Mouse (Mus musculus) gonadal fat pad, adult 2 months (tissue): ENCODE measurements around the gene Ndufa8. TPM values are rescaled to one million over a fixed set of nuclear protein-coding genes. Genes with fewer than 3 reads are reported as not detected.
A peak's percentile ranks its signal among the peaks of the same experiment; 100 is the strongest.

Experiments used
- DNase-seq: peaks from one replicate; pipeline ENCODE4 v3.0.0-alpha.2; 2012; ENCODE audit warnings: low read depth
- polyA plus RNA-seq: library from polyadenylated mRNA; depleted of rRNA; stranded (reverse); fragments of >200 nt; gene quantifications from 2 replicates; pipeline ENCODE4 v1.2.3, GENCODE M21; 2012; rRNA removed

The Ndufa8 gene
- polyA plus RNA-seq: 105 and 112 TPM in 2 replicates

DNA sequence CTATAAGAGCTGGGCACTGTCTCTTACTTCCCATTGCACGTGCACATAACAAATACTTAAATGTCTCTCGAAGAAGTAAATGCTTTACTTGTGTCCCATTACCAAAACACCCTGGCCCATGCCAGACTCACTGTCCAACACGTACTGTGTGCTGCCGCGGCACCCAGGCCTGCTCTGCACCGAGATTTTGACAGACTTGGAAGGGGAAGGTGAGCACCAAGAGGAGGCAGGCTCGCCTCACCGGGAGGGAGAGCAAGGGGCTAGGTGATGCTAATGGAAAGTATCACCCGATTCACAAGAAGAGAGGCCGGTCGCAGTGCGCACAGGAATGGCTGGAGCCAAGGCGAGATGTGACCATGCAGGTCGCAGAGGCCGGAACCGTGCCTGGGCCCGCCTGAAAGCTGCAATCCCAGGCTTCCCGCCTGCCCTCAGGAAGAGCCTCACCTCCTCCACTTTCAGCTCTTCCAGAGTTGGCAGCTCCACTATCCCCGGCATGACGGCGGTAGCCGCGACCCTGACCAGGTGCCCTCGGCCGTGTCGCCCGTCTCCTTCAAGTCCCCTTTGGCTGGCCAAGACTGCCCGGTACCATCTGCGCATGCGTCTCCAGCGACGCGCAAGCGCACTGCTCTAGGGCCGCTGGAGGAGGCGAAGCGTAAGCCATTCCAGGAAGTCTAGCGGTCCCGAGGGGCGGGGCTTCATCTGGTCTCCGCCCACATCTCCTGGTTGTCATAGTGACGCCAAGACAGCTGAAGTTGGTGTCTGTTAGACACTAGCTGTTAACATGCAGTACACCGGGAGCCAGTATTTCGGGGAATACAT, at the start of gene Ndufa8, which contains the start of gene Morn5:
Gene Ndufa8 (minus strand): TSS at position 659 of the 819 bp plus-strand sequence.
Gene Morn5 (plus strand): TSS at position 711 of the 819 bp plus-strand sequence.
- peak; percentile 59 for DNase-seq

DNA sequence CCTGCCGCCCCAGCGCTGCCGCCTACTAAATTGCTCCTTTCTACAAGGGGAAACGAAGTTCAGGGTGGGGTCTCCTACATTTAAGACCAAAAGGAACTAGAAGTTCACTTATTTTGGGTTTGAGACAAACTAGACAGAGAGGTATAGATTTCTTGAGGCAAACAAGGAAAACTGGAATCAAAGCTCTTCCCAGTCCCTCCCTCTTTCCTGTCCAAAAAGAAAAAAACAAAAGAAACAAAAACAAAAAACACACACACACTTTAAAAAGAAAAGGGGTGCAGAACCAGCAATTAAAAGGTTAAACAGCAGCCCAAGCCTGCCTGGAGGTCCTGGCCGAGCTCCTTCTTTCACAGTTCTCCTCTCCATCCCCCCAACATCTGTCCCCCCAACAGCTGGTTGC, 48.8 kb upstream of the Ndufa8 start:
- DNase-seq: no peak

DNA sequence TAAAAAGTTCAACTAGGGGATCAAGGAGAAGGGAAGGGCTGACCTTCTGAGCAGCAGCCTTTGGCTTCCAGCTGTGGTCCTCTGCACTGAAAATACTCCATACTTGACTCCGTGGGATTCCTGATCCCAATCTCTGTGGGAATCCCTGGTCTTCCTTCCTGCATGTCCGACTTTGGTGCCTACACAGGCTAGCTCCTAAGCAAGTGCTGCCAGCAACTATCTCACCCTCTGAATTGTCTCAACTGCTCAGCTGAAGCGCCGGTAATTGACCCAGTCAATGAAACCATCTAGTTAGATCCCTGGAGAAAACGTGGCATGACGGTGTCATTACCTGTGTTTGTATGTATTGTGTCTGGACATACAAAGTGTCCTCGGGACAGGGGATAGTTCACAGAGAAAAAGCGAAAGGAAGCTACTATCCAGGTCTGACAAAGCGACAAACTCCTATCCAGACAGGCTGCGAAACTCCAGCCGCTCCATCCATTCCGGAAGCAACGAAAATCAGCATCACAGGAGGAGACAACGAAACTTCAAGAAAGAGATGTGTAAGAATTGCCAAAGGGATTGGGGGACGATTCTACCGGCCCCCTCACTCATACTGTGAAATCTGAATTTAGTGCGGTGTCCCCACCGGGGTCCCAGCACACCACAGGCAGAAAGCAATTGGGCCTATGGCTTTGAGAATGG, 48.1 kb upstream of the Ndufa8 start:
- no peak for DNase-seq

DNA sequence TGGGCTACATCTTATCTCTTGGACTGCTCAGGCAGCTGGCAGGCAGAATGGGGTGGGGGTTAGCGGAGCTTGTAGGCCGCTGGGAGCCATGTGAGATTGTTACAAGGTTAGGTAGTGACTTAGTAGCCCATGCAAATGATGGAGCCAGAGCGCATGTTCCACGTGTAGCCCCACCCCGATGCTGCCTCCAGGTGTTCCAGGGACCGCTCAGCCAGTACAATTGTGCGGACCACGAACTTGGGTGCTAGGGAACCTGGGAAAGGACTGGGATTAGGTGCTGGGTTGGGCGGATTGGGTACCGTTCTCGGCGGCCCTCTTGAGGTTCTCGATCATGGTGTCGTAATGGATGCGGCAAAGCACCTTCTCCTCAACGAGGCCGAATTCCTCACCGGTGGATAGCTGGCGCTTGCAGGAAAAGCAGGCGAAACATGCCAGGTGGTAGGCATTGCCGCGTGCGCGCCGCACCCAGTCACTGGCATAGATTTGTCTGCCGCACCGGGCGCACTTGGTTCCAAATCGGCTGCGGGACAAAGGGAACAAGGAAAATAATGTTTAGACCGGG, 44.8 kb upstream of the Ndufa8 start:
- no peak for DNase-seq

DNA sequence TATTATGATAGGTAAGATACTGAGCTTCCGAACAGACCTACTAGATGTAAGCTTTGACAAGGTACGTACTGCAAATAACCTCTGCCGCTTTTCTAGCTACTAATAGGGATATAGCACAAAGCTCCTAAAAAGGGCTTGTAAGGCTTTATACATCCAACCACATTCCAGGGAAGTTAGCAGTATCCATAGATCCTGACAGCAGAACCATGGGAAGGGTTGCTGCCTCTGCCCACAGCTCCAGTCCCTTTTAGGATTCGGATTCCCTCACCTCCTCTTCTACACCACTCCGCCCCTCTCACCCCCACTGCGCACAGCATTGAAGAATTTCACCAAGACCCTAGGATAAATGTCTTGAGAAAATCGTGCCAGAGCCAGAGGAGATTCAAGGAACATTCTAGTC, 44.1 kb upstream of the Ndufa8 start:
- no peak for DNase-seq

DNA sequence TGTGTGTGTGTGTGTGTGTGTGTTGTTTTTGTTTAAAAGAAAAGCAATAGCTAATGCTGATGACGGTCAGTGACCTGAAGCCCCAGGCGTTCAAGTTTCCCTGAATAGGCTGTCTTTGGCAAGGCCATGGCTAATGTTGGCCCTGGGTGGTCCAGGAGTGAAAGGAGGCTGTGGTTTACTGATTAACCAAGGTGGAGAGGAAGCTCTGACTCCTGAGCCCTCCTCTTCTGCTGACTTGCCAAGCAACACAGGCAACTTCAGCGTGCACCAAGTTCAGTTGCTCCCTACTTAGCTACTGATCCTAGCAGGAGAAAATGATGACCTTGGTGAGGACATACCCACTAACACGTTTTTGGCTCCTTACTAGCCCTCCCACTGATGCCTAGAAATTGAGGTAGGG, 43.5 kb upstream of the Ndufa8 start:
- no peak for DNase-seq

DNA sequence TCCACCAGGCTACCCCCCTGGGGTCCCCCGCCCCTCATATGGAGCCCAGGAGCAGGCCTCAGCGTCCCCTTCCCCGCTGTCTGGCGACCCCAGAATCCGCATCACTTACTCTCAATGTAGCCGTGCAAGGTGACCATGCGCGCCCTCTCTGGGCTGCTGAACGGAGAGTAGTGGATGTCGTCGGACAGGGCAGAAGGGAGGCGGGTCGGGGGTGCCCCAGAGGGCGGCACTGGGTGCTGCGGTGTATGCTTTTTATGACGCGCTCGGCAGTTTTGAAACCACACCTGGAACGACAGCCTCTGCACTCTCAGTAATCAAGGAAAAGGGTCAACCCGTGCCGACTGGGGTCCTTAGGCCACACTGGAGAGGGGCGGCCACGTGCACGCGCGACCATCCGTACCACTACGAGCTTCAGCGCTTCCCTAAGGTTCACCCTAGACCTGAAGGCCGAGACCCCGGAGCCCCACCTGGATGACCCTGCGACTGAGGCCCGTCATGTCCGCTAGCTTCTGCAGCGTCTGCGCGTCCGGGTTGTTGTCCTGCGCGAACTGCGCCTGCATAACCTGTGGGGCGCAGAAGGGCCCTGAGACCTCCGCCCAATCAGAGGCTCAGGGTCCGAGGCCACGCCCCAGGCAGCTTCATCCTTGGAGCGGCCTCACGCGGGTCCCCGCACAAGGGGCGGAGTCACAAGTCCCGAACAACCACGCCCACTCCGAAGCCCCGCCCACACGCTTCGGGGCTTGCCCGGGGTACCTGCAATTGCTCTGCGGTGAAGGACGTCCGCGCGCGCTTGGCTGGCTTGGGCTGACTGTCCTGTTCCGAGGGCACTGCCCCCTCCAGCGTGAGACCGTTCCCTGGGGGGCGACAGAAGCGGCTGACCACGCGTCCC, 41.9 kb upstream of the Ndufa8 start:
- DNase-seq: no peak

DNA sequence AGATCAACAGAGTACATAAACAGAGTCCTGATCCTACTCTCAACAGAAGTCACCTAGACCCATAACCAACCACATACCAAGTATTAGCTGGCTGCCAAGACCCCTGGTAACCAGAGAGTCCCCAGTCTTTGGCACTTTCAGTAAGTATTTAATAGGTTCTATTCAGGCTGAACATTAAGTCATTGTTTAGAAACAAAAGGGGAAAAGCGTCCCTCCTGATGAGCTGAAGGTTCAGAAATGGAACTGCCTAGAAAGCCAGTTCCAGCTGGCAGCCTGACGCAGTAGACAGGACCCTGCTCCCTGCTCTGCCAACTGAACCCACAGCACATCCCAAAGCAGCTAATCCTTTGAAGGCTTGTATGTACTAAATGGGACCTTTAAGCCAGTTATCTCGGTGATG, 40.0 kb upstream of the Ndufa8 start:
- no peak for DNase-seq

DNA sequence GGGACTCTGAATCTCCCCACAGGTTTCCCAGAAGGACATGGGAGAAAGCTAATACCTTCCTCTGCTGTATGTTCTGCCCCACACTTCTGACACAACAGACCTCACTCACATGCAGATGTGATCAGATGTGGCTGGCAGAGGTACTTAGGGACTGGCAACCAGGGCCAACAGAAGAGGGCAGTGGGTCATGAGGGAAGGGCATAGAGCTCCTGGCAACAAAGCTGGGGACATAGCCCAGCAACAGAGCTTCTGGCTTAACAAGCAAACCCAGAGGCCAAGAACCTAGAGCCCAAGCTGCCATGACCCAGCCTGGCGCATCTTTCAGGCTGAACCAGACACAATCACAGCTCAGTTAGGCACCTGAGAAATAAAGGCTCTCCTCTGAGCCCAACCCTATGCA, 35.8 kb upstream of the Ndufa8 start:
- DNase-seq: no peak

DNA sequence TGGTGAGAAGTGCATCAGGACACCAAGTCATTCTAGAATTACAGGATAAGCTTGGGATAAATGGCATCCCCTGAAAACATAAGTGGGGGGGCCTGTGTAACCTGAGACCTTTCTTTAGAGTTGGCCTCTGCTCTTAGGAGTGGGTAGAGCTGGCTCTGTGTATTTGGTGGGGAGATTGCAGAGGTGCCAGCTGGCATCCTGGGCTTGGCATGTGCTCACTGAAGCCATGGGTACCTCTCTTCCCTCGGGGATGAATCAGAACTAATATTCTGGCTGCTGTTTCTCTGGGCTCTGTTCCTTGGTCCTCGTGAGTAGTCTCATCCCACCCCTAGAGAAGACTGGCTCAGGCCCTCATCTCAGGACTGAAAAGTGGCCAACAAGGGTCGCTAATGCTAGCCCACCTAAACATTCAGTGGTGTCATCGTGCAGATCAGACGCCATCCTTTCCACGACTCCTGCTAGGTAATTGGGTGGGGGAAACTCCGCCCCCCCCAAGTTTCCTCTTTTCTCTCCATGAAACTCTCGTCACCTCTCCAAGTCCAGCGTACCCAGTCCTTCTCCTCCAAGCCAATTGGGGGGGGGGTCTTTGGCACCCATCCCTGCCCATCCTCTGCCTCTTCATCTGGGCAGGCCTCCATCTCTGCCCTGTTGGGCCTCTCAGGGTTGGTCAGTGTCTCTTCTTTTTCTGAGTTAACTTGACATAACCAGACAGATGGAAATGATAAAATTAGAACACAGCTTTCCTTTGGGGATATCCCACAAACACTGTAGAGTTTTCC, 33.8 kb upstream of the Ndufa8 start:
- DNase-seq: no peak

DNA sequence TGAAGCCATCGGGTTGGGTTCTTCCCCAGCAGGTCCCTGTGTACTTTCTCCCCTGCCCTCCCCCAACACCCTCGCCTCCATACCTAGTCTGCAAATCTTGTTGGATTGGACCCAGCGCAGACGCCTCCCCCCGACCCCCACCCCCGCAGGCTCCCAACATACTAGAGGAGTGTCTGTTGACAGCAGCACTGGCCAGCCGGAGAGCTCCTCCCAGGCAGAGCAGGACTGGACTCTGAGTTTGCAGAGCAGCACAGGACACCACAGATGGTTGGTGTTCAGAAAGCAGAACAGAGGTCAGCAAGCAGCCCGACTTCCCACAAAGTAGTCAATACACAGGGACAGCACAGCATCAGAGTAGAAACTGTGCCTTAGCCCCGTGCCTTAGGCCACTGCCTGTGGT, 32.2 kb upstream of the Ndufa8 start:
- DNase-seq: no peak

DNA sequence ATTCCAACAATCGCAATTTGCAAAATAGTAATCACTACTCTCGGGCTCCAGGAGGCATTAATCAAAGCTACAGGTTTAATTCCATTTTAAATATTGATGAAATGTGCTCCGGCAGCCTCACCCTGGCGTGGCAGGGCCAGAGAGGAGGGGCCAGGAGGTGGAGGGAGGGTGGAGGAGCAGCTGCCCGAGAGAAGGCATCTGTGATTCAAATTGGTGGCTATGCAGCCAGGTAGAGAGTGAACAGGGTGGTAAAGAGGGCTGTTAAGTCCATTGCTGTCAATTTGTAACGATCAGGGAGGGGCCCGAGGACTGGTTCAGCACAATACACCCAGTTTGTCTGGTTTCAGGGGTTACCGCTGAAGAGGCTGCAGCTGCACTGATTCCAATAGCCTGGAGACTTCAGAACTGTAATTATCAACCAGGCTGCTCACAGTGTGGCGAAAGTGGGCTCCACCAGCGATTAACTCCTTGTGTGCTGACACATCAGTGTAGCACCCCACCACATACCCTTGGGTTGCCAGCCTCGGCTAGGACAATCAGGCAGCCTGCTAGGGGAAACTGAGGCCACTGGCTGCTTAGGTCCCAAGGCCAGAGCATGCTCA, 28.1 kb upstream of the Ndufa8 start:
- DNase-seq: no peak

DNA sequence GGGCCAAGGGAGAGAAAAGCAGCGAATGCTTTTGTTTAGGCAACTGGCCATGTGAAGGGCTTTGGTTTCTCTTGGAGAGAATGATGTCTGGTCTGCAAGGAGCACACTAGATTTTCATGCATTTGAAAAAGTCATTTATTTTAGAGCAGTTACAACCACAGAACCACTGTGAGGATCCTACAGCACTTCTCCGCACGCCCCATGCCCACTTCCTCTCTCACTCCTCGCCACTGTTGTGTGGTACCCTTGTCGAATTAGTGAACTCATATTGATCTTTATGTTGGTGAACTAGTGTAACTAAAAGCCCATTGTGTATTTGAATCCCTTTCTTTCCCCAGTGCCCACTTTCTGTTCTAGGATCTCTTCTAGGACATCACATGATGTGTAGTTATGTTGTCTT, 26.0 kb upstream of the Ndufa8 start:
- no peak for DNase-seq

DNA sequence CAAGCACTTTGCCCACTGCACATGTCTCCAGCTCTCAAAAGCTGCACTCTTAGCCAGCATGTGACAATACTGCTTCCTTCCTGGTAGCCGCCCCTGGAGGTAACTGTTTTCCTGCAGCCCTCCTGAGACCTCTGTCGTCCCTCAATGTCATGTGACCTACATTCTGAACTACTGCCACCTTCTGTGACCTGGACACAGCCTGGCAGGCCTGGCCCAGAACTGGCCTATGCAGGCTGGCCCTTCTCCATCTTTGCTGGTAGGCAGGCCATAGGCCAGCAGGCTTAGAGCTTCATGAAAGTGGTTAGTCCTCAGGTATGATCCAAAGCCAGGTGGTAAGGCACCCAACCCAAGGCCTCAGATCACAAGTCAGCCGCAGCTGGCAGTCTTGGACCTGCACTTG, 24.6 kb upstream of the Ndufa8 start:
- DNase-seq: no peak

DNA sequence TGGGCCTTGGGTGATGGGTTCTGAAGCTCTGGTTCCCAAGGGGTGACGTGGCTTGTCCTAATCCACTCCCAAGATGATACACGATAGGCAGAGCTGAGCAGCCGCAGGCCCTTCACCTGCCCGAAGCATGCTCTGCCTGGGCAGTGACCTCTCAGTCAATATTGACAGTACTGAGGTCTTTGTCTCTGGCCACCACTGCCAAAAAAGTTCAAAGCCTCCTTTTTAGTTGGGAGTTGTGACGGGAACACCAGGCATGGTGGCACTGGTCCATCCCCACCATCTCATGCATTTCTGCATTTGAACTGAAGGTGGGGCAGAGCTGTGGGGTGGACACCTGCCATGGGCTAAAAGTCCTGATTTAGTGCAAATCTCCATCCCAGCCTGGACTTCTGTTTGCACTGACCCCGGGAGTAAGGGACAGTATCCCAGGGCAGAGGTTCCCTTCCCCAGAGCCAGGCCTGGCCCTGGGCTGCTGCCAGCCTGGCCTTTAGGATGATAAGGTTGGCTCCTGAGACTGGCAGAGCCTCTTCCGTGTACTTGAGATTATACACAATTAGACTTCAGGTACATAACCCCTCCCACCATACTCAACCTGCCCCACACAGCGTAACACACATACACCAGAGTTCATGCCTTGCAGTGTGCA, 22.6 kb upstream of the Ndufa8 start:
- DNase-seq: no peak

DNA sequence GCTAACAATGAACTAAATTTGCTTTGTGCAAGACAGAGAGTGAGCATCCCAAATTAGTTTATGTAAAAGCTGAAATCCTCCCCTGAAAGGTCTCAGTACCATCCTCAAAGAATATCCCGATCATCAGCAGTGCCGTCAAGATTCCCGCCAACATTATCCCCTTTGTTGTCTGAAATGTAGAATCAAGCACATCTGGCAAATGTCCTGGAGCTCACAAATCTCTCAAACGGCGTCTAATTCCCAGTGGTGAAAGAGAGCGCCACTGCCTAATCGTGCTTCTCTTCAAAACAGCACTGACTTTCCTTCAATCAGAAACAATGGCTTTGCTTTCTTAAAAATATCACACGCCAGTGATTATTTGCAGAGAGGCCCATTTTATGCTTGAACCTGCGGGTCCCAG, 17.9 kb upstream of the Ndufa8 start:
- no peak for DNase-seq

DNA sequence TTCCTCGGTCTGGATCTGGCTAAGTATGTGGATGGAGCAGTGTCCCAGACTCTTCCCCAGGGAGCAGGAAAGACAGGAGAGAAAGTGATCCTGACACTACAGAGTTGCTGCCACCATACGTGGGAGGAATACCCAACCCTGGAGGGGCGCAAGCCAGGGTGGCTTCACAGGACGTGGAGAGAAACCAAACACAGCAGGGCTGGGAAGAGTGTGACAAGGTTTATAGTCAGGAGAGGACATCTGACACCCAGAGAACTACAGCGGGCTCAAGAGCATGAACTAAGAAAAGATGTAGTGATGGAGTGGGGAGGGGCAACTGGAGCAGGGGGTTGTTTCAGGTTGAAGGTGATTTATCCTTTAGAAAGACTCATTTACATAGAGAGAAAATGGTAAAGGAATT, 12.2 kb upstream of the Ndufa8 start:
- no peak for DNase-seq

DNA sequence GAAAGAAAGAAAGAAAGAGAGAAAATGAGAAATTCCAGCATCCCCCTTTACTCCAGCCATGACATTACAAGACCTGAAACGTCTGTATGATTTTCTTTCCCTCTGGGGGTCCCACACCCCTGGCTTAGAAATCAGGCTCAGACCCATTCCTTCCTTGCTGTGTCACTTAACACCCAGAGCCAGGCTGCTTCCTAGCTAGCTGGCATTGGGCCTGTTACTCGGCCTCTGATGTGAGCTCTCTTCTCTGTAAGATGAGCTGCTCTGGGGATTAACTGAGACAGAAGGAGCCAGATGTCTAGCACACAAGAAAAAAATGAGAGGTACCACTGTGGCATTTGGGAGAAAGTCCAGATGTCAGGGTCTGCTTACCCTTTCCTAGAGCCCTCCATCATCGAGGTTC, 7.0 kb upstream of the Ndufa8 start:
- no peak for DNase-seq

DNA sequence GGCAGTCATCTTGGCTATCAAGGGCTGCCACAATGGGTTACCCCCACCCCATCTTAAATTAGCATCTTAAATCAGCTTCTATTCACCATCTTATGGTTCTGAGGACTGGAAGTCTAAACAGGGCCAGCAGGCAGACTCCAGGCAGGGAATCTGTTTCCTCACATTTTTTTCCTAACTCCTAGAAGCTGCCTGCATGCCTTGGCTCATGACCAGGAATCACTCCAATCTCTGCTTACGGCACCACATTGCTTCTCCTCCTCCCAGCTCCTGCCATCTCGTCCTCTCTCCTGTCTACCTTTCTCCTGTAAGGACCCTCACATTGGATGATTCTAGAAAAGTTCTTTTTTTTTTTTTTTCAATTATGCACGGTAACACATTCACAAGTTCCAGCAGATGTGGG, 4.0 kb upstream of the Ndufa8 start:
- DNase-seq: no peak

DNA sequence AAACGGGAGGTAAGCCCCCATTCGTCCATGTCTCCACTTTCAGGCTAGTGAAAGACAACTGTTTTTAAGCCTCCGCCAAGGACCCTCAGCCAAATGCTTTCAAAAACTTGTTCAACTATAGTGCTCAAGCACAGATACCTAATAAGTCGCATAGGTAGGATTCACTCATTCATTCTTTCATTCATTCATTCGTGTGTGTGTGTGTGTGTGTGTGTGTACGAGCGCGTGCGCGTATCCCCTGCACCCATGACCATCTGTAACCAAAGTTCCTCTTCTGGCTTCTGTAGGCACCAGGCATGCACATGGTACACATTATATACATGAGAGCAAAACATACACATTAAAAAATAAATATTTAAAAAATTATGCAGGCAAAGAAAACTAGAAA, 355 bp upstream of the Ndufa8 start:
- no peak for DNase-seq
